ENCODE assay signal across 32 mouse cellular contexts in the genomic region with DNA sequence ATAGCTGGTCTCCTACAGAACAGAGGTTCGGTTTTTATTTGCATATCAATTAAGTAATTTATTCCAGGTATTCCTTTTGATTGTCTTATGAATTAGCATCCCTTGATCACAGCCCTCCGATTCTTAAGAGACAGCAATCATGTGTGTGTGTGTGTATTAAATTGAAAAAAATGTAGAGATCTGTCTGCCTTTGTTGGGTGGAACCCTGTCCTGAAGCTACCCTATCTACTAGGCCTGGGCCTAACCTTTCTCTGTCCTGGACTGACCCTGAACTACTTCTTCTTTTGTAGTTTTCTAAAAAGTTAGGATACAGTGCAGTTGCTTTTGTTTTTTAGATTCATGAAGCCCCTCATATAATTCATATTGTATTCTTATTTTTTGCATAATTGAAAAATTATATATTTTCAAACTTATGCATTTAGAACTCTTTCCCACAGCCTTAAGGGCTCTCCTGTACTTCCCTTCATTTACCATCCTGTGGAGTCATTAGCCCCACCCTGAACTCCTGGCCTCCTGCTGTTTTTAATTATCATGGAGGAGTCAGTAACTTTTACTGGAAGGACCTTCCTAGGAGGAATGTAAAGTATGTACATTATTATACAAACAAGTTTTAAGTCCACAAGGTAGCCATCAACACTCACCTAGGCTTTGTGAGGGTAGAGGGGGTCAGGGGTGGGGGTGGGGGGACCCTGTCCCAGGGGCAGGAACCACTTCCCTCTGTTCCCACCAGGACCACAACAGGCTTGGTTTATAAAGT.
DNase-seq lines count a peak whose midpoint lies in the region; ATAC-seq lines count a peak whose summit lies in the region.
"Had no signal": no experiment of that assay in that cellular context is flagged by ENCODE, and none has a peak within 500 bp of the region (broad histone marks: within the 10 kb centered on the region; RNA-seq: fewer than 3 reads in every experiment).

No protein-coding gene starts in this region.

- H3K4me1 ChIP-seq in limb, embryonic 11.5 days (ENCODE audit: control insufficient read depth, insufficient read depth, low read length), result no peaks in the 10 kb centered on the region
- H3K4me1 ChIP-seq in limb, embryonic 10.5 days, result peaks cover 3% of the 10 kb centered on the region; the same call in 1 of the 2 replicates
- no peaks in the 10 kb centered on the region for H3K4me1 ChIP-seq in limb, embryonic 12.5 days (replicated peaks)
- H3K4me1 ChIP-seq: embryonic facial prominence, embryonic 13.5 days; forebrain, embryonic 10.5 days; forebrain, embryonic 13.5 days; heart, embryonic 13.5 days had no signal

- no peak overlapping the region for H3K4me2 ChIP-seq in limb, embryonic 11.5 days (ENCODE audit: low read depth, severe bottlenecking)
- no peak overlapping the region for H3K4me2 ChIP-seq in limb, embryonic 12.5 days
- H3K4me2 ChIP-seq: embryonic facial prominence, embryonic 13.5 days; forebrain, embryonic 13.5 days; heart, embryonic 13.5 days; hindbrain, embryonic 14.5 days had no signal

- no peaks in the 10 kb centered on the region for H3K27me3 ChIP-seq in limb, embryonic 11.5 days (ENCODE audit: control insufficient read depth, insufficient read depth, low read length)
- H3K27me3 ChIP-seq in limb, embryonic 10.5 days (ENCODE audit: low read depth, poor library complexity, severe bottlenecking), result no peaks in the 10 kb centered on the region
- no peaks in the 10 kb centered on the region for H3K27me3 ChIP-seq in limb, embryonic 12.5 days
- H3K27me3 ChIP-seq: CH12.LX; embryonic facial prominence, embryonic 13.5 days; forebrain, embryonic 13.5 days; heart, embryonic 13.5 days; Patski had no signal

- 86% methylated on average over 2 of the region's 2 CpGs for WGBS in limb, embryonic 11.5 days
- 90% methylated on average over 2 of the region's 2 CpGs for WGBS in limb, embryonic 10.5 days
- WGBS in limb, embryonic 12.5 days, result 98% methylated on average over 2 of the region's 2 CpGs

- DNase-seq in limb, embryonic 11.5 days (ENCODE audit: low spot score), result no peak
- DNase-seq in limb, embryonic 10.5 days (ENCODE audit: low spot score), result no peak
- DNase-seq in R1 (ENCODE audit: low read depth, low spot score), result peak; percentile 97
- no peak for DNase-seq in lung, postnatal 14 days
- DNase-seq in thymus, postnatal 36 days, result no peak
- DNase-seq: adrenal gland, adult 8-10 months; adrenal gland, postnatal 25 days; B cell, adult 2 months; cerebellum, adult 11-12 months; cerebellum, adult 8-10 months; cerebellum, postnatal 10 days; cerebellum, postnatal 36 days; embryo, embryonic 11 days; gastrocnemius, postnatal 14 days; heart, adult 18-20 months; heart, postnatal 14 days; heart, postnatal 4 days had no signal

- H3K4me3 ChIP-seq in limb, embryonic 11.5 days (ENCODE audit: low read depth, low read length), result no peak overlapping the region
- H3K4me3 ChIP-seq in limb, embryonic 10.5 days, result no peak overlapping the region
- H3K4me3 ChIP-seq in limb, embryonic 12.5 days (replicated peaks), result no peak overlapping the region
- H3K4me3 ChIP-seq: embryonic facial prominence, embryonic 13.5 days; forebrain, embryonic 10.5 days; forebrain, embryonic 13.5 days; heart, embryonic 13.5 days had no signal

- no peaks in the 10 kb centered on the region for H3K9me3 ChIP-seq in limb, embryonic 11.5 days (ENCODE audit: control insufficient read depth, low read length)
- H3K9me3 ChIP-seq in limb, embryonic 10.5 days (replicated peaks), result no peaks in the 10 kb centered on the region
- no peaks in the 10 kb centered on the region for H3K9me3 ChIP-seq in limb, embryonic 12.5 days
- H3K9me3 ChIP-seq: embryonic facial prominence, embryonic 13.5 days; forebrain, embryonic 10.5 days; forebrain, embryonic 13.5 days; G1E; heart, embryonic 13.5 days had no signal

- H3K36me3 ChIP-seq in limb, embryonic 11.5 days (ENCODE audit: control insufficient read depth, insufficient read depth, low read length), result no peaks in the 10 kb centered on the region
- no peaks in the 10 kb centered on the region for H3K36me3 ChIP-seq in limb, embryonic 10.5 days
- H3K36me3 ChIP-seq in limb, embryonic 12.5 days, result no peaks in the 10 kb centered on the region
- H3K36me3 ChIP-seq: embryonic facial prominence, embryonic 13.5 days; forebrain, embryonic 10.5 days; G1E; heart, embryonic 13.5 days had no signal

- H3K9ac ChIP-seq in limb, embryonic 11.5 days (ENCODE audit: low read length), result no peak overlapping the region
- no peak overlapping the region for H3K9ac ChIP-seq in limb, embryonic 12.5 days (replicated peaks)
- H3K9ac ChIP-seq: embryonic facial prominence, embryonic 13.5 days; forebrain, embryonic 13.5 days; heart, embryonic 13.5 days; hindbrain, embryonic 14.5 days had no signal

- H3K27ac ChIP-seq in limb, embryonic 11.5 days (replicated peaks; ENCODE audit: low read depth, low read length), result no peak overlapping the region
- H3K27ac ChIP-seq in limb, embryonic 10.5 days, result no peak overlapping the region
- no peak overlapping the region for H3K27ac ChIP-seq in limb, embryonic 12.5 days
- H3K27ac ChIP-seq: embryonic facial prominence, embryonic 13.5 days; forebrain, embryonic 10.5 days; forebrain, embryonic 13.5 days; heart, embryonic 13.5 days; hindbrain, embryonic 14.5 days; hindbrain, postnatal 0 days had no signal

- 0 out of 2 replicates have a peak, but pooled peaks have one; percentile 44 for ATAC-seq in limb, embryonic 11.5 days (ENCODE audit: insufficient number of reproducible peaks, low FRiP score, low TSS enrichment, low read depth)
- peak; percentile 82 for ATAC-seq in limb, embryonic 12.5 days (ENCODE audit: insufficient number of reproducible peaks, insufficient read depth, low FRiP score, low TSS enrichment, low read depth)
- no peak for ATAC-seq in erythroblast, adult 5-6 weeks (replicated peaks; ENCODE audit: low FRiP score, poor library complexity, severe bottlenecking)
- ATAC-seq: activated CD4-positive, CD25-positive, alpha-beta regulatory T cell, adult 4 months; forebrain, embryonic 13.5 days; forebrain, embryonic 16.5 days; hindbrain, postnatal 0 days; inflammation-experienced regulatory T-cells, adult 6 months; intestine, embryonic 16.5 days; Patski had no signal
